Mouse (Mus musculus) forebrain, embryonic 13.5 days (tissue): ENCODE measurements around the gene Rhof. TPM values are rescaled to one million over a fixed set of nuclear protein-coding genes. Genes with fewer than 3 reads are reported as not detected.
A peak's percentile ranks its signal among the peaks of the same experiment; 100 is the strongest.

Experiments
- ATAC-seq: fragments of 200-750 bp; cut with Nextera tagmentation; 2 replicates; pipeline ENCODE4 v1.8.0; 2017
- H3K27ac ChIP-seq: fragments of 300-500 bp; sonication (generic); 2 replicates; pipeline ENCODE4 v1.5.1; 2015; ENCODE audit warnings: inconsistent platforms, mild to moderate bottlenecking, moderate library complexity
- H3K27me3 ChIP-seq: fragments of 300-500 bp; sonication (generic); 2 replicates; pipeline ENCODE4 v1.6.1; 2015; ENCODE audit warnings: mild to moderate bottlenecking, inconsistent platforms
- H3K36me3 ChIP-seq: fragments of 300-500 bp; sonication (generic); 2 replicates; pipeline ENCODE4 v1.6.1; 2015; ENCODE audit warnings: mild to moderate bottlenecking, inconsistent platforms; ENCODE audit not compliant: poor library complexity, severe bottlenecking
- H3K4me1 ChIP-seq: fragments of 300-500 bp; sonication (generic); 2 replicates; pipeline ENCODE4 v1.6.1; 2015; ENCODE audit warnings: inconsistent platforms
- H3K4me2 ChIP-seq: fragments of 300-500 bp; sonication (generic); 2 replicates; pipeline ENCODE4 v1.6.1; 2015; ENCODE audit warnings: inconsistent platforms, mild to moderate bottlenecking, moderate library complexity
- H3K4me3 ChIP-seq: fragments of 300-500 bp; sonication (generic); 2 replicates; pipeline ENCODE4 v1.5.1; 2015; ENCODE audit warnings: mild to moderate bottlenecking, inconsistent platforms
- H3K9ac ChIP-seq: fragments of 300-500 bp; sonication (generic); 2 replicates; pipeline ENCODE4 v1.6.1; 2015; ENCODE audit warnings: mild to moderate bottlenecking, inconsistent platforms
- H3K9me3 ChIP-seq: fragments of 300-500 bp; sonication (generic); replicated peaks from 2 replicates; pipeline ENCODE4 v1.6.1; 2016; ENCODE audit warnings: inconsistent platforms
- WGBS: fragments of 180-500 bp; shearing (Covaris S2); methylation state at CpG from one replicate; pipeline ENCODE4 v1.1.7; 2015; 5-methylcytosine and 5-hydroxymethylcytosine counted together
- polyA plus RNA-seq: library from polyadenylated mRNA; unstranded; fragments of >200 nt; fragmentation: Nextera tagmentation; extraction: Ambion mirVana; gene quantifications from 2 replicates; pipeline ENCODE4 v1.2.1, GENCODE M21; 2015

Rhof gene
- polyA plus RNA-seq, result 4.3 and 5.0 TPM in 2 replicates

DNA sequence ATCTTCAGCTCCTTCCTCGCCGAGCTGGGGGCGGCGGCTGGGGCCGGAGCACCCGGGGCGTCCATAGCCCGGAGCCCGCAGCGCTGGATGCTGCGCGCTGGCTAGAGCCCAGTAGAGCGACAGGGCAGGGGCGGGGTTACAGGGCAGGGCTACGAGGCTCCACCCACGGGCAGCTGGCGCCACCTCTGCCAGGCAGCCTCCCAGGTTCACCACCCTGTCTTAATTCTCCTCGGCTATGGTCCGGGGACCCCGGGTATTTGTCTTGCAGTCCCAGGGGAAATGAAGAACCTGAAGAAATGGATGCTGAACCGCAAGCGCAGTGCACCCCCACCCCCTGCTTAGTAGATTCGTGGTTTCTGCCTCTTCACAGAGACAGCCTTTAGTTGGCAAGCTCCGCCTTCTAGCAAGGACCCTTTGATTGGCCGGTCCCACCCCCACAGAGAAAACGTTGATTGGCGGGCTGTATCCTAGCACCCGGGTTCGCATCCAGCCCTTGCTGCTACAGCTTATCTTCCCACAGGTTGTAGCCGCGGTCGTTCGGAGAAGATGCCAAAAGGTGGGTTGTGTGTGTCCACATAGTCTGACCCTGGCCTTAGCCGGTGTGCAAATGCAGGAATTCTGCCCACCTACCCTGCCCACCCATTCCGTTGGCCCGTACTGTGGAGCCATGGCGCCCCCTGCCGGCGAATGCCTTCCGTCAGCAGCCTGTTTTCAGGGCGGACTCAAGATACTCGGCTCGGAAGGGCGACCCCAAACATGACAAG, at the start of gene Rhof:
Gene Rhof (minus strand): TSS at position 385 of the 764 bp plus-strand sequence.
- ATAC-seq, result peak; percentile 48
- WGBS, result 4% methylated on average over 44 of the region's 44 CpGs
- H3K36me3 ChIP-seq, result peaks cover 65% of the 10 kb centered on the region
- H3K4me2 ChIP-seq, result peak within 1 kb of the TSS; percentile 96
- peak within 1 kb of the TSS; percentile 94 for H3K4me3 ChIP-seq
- no peaks in the 10 kb centered on the region for H3K9me3 ChIP-seq
- H3K27me3 ChIP-seq, result no peaks in the 10 kb centered on the region
- peak within 1 kb of the TSS; percentile 100 for H3K27ac ChIP-seq
- peaks cover 63% of the 10 kb centered on the region for H3K4me1 ChIP-seq
- H3K9ac ChIP-seq, result peak within 1 kb of the TSS; percentile 63

DNA sequence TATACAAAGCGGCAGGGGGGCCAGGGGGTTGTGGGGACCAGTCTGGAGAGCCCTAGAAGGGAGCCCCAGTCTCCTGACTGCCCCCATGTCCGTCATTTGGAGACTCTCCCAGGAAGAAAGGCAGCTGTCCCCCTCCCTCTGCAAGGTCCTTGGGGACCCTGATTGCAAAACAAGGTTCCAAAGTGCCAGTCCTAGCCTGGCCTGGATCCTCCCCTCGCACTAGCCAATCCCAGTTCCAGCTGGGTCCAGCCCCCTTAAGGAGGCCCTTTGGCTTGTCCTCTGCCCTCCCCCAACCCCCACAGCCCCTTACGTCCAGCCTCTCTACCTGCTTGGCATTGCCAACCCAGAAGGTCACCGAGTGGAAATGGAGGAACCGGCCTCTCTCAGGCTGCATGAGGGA, 49.0 kb upstream of the Rhof start:
- WGBS, result 81% methylated on average over 6 of the region's 6 CpGs
- ATAC-seq, result no peak
- Histone ChIP-seq H3K4me3 (no peak overlapping the region), H3K27ac (no peak overlapping the region), H3K9me3 (no peaks in the 10 kb centered on the region), H3K36me3 (no peaks in the 10 kb centered on the region), H3K4me2 (no peak overlapping the region), H3K27me3 (no peaks in the 10 kb centered on the region), H3K9ac (no peak overlapping the region), H3K4me1 (peaks cover 4% of the 10 kb centered on the region; the same call in 1 of the 2 replicates)

DNA sequence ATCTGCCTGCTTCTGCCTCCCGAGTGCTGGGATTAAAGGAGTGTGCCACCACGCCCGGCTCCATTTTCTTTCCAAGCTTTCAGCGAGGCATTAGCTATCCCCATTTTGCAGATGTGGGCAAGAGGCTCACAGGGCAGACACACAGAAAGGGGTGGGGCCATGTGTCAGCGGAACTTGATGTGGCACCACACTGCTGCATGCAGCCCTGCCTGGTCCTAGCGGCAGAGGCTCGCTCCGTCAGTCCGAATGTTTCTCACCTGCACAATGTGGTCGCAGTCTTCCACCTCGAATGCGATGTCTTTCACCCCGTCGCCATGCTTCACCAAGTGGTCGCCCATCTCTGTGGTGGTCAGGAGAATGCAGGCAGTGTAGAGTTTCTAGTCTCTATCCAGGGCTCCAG, 47.9 kb upstream of the Rhof start:
- H3K27me3 ChIP-seq, result no peaks in the 10 kb centered on the region
- WGBS, result 94% methylated on average over 15 of the region's 15 CpGs
- no peak for ATAC-seq
- no peaks in the 10 kb centered on the region for H3K9me3 ChIP-seq
- H3K4me3 ChIP-seq, result no peak overlapping the region
- H3K4me1 ChIP-seq, result no peaks in the 10 kb centered on the region
- H3K4me2 ChIP-seq, result no peak overlapping the region
- H3K9ac ChIP-seq, result no peak overlapping the region
- H3K36me3 ChIP-seq, result no peaks in the 10 kb centered on the region
- H3K27ac ChIP-seq, result no peak overlapping the region

DNA sequence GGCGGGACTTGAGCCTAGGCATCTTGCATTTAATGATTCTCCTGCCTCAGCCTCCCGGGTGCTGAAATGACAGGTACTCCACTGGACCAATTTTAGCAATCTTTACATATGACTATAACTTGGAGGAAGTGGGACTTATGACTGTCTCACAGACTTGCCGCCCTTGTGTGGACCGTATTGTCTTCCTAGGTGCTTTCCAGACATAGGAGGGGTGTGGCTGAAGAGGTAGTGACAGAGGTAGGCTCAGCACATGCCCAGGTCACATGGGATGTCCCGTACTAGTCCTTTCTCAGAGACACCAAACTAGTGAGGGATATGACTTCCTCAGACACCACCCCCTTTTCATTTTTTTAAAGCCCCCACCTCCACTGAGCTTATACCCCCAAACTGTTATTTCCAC, 46.3 kb upstream of the Rhof start:
- H3K4me3 ChIP-seq, result no peak overlapping the region
- no peaks in the 10 kb centered on the region for H3K9me3 ChIP-seq
- ATAC-seq, result no peak
- WGBS, result 88% methylated on average over 5 of the region's 5 CpGs
- H3K27me3 ChIP-seq, result no peaks in the 10 kb centered on the region
- no peak overlapping the region for H3K9ac ChIP-seq
- H3K27ac ChIP-seq, result no peak overlapping the region
- no peaks in the 10 kb centered on the region for H3K4me1 ChIP-seq
- H3K36me3 ChIP-seq, result no peaks in the 10 kb centered on the region
- no peak overlapping the region for H3K4me2 ChIP-seq

DNA sequence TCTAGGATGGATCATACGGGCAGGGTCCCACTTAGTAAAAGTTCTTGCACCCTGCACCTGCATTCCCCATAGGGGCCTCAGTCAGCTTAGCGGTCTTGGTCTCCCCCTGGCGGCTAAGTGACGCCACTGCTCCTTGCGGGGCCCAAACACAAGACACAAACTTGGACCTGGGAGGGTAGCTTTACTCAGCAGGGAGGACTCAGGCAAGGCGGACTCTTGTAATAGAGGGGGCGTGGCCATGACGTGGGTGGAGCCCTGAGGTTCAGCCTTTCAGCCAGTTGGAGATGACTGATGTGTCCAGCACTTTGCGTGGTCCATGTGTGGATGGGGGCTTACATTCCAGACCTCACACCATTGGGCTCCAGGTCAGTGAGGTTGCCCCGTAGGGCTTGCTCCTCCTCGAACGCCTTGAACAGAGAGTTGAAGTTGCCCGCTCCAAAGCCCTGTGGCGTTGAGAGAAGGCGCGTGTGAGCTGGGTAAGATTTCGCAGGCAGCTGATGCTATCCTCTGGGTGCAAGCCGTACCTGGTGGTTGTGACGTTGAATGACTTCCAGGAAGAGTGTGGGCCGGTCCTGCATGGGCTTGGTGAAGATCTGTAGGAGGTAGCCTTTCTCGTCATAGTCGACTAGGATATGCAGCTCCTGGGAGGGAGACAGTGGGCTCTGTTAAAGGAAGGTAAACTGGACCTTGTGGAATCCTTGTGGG, 39.3 kb upstream of the Rhof start:
- peaks cover 12% of the 10 kb centered on the region for H3K4me1 ChIP-seq
- peak overlapping the region; percentile 48 for H3K4me2 ChIP-seq
- 12% methylated on average over 22 of the region's 22 CpGs for WGBS
- peaks cover 9% of the 10 kb centered on the region for H3K36me3 ChIP-seq
- H3K4me3 ChIP-seq, result no peak overlapping the region; the same call in 1 of the 2 replicates
- no peaks in the 10 kb centered on the region for H3K27me3 ChIP-seq
- no peak overlapping the region; the same call in 1 of the 2 replicates for H3K9ac ChIP-seq
- ATAC-seq, result peak; percentile 77
- no peaks in the 10 kb centered on the region for H3K9me3 ChIP-seq
- no peak overlapping the region for H3K27ac ChIP-seq

DNA sequence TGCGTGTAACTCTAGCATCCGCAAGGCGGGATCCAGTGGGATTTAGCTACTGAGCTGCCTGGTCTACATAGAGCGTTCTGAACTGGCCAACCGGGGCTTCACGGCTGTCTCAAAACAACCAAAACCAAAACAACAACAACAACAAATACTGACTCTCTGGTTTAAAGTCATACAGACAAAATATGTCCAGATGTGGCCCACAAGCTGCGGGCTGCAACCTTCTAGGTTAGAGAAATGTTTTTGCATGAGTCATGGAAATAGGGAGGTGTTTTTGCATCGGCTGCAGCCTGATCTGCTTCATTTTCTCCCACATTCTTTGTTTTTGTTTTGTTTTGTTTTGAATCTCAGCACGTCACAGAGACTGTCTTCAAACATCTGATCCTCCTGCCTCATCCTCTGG, 37.9 kb upstream of the Rhof start:
- Histone ChIP-seq H3K9me3 (no peaks in the 10 kb centered on the region), H3K27me3 (no peaks in the 10 kb centered on the region), H3K4me1 (peaks cover 12% of the 10 kb centered on the region), H3K27ac (no peak overlapping the region), H3K9ac (no peak overlapping the region), H3K4me3 (no peak overlapping the region), H3K4me2 (no peak overlapping the region), H3K36me3 (peaks cover 21% of the 10 kb centered on the region)
- WGBS, result 86% methylated on average over 9 of the region's 9 CpGs
- ATAC-seq, result no peak

DNA sequence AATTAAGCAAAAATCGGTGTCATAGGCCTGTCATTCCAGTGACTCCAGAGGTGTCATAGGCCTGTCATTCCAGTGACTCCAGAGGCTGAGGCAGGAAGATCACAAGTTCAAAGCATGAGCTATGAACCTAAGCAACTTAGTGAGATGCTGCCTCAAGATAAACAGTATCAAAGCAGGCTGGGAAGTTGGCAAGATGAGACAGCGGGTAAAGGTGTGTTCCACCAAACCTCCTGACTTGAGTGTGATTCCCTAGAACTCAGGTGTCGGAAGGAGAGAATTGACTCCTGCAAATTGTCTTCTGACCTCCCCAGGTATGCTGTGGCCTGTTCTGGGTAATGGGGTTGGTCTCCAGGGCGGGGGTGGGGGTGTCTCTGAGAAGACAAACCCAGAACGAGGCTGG, 36.8 kb upstream of the Rhof start, which contains the start of gene Psmd9:
Gene Psmd9 (plus strand): TSS at position 130 of the 400 bp plus-strand sequence.
- WGBS, result 81% methylated on average over 5 of the region's 5 CpGs
- Histone ChIP-seq H3K36me3 (peaks cover 26% of the 10 kb centered on the region), H3K4me3 (no peak within 1 kb of the TSS), H3K4me2 (no peak within 1 kb of the TSS), H3K4me1 (peaks cover 12% of the 10 kb centered on the region), H3K9ac (no peak within 1 kb of the TSS), H3K9me3 (no peaks in the 10 kb centered on the region), H3K27me3 (no peaks in the 10 kb centered on the region), H3K27ac (no peak within 1 kb of the TSS)
- no peak for ATAC-seq

DNA sequence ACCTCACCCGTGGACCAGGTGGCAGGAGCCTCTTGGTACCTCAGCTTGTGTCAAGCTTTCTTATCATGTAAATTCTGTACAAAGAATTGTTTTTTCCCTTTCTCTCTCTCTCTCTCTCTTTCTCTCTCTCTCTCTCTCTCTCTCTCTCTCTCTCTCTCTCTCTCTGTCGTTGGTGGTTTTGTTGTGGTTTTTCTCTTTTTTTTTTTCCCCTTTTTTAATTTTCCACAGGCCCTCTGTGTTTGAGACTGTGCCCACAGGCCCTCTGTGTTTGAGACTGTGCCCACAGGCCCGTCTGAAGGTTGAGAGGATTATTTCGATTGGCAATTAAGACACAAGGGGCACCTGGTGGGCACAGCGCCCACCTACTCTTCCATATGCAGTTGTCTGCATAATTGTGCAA, 35.1 kb upstream of the Rhof start:
- no peak overlapping the region for H3K9ac ChIP-seq

DNA sequence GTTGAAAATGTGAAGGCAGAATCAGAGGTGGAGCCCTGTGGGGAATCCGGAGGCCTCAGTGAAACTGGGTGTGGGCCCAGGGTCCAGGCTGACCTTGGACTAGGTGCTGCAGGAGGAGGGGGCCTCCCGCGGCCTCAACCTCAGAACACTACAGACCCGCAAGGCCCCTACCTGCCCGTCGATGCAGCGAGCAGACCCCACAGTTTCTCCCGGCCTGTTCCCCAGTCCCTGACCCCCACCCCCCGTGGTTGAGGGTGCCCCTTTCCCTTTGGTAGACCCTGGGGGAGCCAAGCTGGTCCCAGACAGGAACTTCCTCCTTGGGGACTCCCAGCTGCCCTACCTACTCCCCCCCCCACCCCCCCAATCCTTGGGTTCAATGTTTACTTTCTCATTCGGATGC, 33.9 kb upstream of the Rhof start:
- Histone ChIP-seq H3K9me3 (no peaks in the 10 kb centered on the region), H3K4me2 (no peak overlapping the region), H3K27ac (no peak overlapping the region), H3K36me3 (peaks cover 55% of the 10 kb centered on the region), H3K9ac (no peak overlapping the region), H3K4me3 (no peak overlapping the region), H3K4me1 (0 out of 2 replicates have a peak, but pooled peaks cover 4% of the 10 kb centered on the region), H3K27me3 (no peaks in the 10 kb centered on the region)
- no peak for ATAC-seq
- WGBS, result 90% methylated on average over 10 of the region's 10 CpGs

More for the DNA sequence above, 35.1 kb upstream of the Rhof start:
- Histone ChIP-seq H3K27ac (no peak overlapping the region), H3K4me3 (no peak overlapping the region), H3K4me1 (peaks cover 12% of the 10 kb centered on the region), H3K36me3 (peaks cover 43% of the 10 kb centered on the region), H3K4me2 (no peak overlapping the region), H3K27me3 (no peaks in the 10 kb centered on the region), H3K9me3 (no peaks in the 10 kb centered on the region)
- no peak for ATAC-seq
- 65% methylated on average over 5 of the region's 5 CpGs for WGBS

DNA sequence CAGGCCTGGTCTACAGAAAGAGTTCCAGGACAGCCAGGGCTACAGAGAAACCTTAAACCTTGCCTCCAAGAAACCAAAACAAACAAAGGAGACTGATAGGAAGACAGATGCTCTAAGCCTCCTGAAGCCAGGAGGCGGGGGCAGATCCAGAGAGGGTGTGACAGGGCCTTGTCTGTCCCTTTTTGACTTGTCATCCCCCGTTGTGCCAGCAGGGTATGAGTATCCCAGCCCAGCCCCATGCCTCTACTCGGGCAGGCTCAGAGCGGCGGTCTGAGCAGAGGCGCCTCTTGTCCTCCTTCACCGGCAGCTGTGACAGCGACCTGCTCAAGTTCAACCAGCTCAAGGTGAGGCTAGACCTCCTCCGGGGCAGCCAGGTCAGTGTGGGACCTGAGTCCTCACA, 30.4 kb upstream of the Rhof start:
- 81% methylated on average over 9 of the region's 9 CpGs for WGBS
- Histone ChIP-seq H3K27ac (no peak overlapping the region), H3K4me1 (no peaks in the 10 kb centered on the region), H3K36me3 (peaks cover 88% of the 10 kb centered on the region), H3K27me3 (no peaks in the 10 kb centered on the region), H3K4me2 (no peak overlapping the region), H3K9ac (no peak overlapping the region), H3K4me3 (no peak overlapping the region), H3K9me3 (no peaks in the 10 kb centered on the region)
- ATAC-seq, result no peak

DNA sequence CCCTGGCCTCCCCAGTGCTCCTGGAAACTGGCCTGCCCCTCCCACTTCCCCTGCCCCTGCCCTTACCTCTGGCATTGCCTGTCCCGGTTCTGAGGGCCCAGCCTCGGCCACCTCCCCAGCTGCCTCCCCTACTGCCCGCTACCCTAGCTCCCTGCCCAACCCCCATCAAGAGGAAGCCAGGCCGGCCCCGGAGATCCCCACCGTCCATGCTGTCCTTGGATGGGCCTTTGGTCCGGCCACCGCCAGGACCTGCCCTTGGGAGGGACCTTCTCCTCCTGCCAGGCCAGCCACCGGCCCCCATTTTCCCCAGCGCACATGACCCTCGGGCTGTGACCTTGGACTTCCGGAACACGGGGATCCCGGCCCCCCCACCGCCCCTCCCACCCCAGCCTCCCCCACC, 27.8 kb upstream of the Rhof start:
- WGBS, result 93% methylated on average over 15 of the region's 15 CpGs
- ATAC-seq, result no peak

DNA sequence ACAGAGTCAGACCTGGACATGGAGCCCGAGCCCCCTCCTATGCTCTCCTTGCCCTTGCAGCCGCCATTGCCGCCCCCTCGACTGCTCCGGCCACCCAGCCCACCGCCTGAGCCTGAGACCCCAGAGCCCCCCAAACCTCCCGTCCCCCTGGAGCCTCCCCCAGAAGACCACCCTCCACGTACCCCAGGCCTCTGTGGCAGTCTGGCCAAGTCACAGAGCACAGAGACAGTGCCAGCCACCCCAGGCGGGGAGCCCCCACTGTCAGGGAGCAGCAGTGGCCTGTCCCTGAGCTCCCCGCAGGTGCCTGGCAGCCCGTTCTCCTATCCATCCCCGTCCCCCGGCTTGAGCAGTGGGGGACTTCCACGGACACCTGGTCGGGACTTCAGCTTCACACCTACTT, 27.4 kb upstream of the Rhof start:
- Histone ChIP-seq H3K9me3 (no peaks in the 10 kb centered on the region), H3K4me2 (no peak overlapping the region), H3K27ac (no peak overlapping the region), H3K4me3 (no peak overlapping the region), H3K27me3 (no peaks in the 10 kb centered on the region), H3K9ac (no peak overlapping the region), H3K36me3 (peaks cover 94% of the 10 kb centered on the region), H3K4me1 (no peaks in the 10 kb centered on the region)
- WGBS, result 96% methylated on average over 15 of the region's 15 CpGs
- no peak for ATAC-seq

More for the DNA sequence above, 27.8 kb upstream of the Rhof start:
- Histone ChIP-seq H3K36me3 (peaks cover 89% of the 10 kb centered on the region), H3K4me1 (no peaks in the 10 kb centered on the region), H3K4me2 (no peak overlapping the region), H3K4me3 (no peak overlapping the region), H3K27ac (no peak overlapping the region), H3K9ac (no peak overlapping the region), H3K27me3 (no peaks in the 10 kb centered on the region), H3K9me3 (no peaks in the 10 kb centered on the region)
